Mouse (Mus musculus) hematopoietic stem cell, adult 5-6 weeks (primary cell): ENCODE data around the gene Cbx7. TPM values are rescaled to one million over a fixed set of nuclear protein-coding genes. Genes with fewer than 3 reads are reported as not detected.
A peak's percentile ranks its signal among the peaks of the same experiment; 100 is the strongest.

ENCODE experiments used
- ATAC-seq, 2 experiments: fragments of 125-278 bp in 1 of 2; replicated peaks in 1 of 2; 2 replicates each; pipeline ENCODE4 v1.8.0; 2016 to 2017; ENCODE audit warnings: inconsistent platforms in 2 of 2, mild to moderate bottlenecking in 2 of 2, moderate number of reproducible peaks in 2 of 2, low read depth in 1 of 2, moderate TSS enrichment in 1 of 2; ENCODE audit not compliant: low FRiP score in 2 of 2, poor library complexity in 2 of 2, severe bottlenecking in 2 of 2, insufficient read depth in 1 of 2, low TSS enrichment in 1 of 2
- total RNA-seq: library from RNA; stranded (forward); fragments of 172-1452, 232-1000 nt; gene quantifications from 2 replicates; pipeline ENCODE4 v1.2.3, GENCODE M21; 2017

Cbx7 gene
- total RNA-seq, 1 experiment from 2014 or later = 12.6 TPM

GRCm38 (mm10) chr15:80005436-80005835 is 34.5 kb upstream of the Cbx7 start:
- no peak for ATAC-seq

DNA sequence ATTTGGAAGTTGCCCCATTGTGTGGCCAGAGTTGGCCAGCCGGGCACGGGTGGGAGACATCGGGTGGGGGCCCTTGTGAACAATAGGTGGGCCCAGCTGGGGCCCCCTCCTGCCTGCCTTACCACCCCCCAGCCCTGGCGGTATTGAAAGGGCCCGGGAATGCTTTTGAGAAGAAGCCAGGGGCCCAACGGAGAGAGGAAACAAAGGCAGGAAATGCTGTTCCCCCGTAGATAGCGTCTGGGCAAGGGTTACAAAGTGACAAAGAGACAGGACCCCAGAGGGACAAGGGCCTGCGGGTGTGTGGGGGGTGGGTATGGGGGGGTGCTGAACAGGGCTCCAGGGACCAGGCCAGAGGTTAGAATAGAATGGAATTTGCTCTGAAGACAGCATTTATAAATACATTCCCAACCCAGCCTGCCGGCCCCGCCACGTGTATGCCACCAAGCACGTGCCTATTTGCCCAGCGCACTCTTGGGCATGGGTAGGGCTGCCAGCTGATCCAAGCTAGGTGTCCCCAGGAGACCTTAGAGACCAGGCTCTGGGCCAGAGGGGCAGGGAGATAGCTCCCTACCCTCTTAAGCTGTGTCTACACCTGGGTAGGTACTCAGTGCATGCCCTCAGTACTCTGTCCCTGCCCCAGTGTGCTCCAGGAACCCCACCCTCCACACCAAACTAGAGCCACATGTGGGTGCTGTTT is 33.9 kb upstream of the Cbx7 start:
- ATAC-seq = 0 out of 4 replicates have a peak, but pooled peaks of 1 of the 2 experiments have one; percentile 12

GRCm38 (mm10) chr15:80003581-80003980 is 32.7 kb upstream of the Cbx7 start:
- no peak for ATAC-seq

DNA sequence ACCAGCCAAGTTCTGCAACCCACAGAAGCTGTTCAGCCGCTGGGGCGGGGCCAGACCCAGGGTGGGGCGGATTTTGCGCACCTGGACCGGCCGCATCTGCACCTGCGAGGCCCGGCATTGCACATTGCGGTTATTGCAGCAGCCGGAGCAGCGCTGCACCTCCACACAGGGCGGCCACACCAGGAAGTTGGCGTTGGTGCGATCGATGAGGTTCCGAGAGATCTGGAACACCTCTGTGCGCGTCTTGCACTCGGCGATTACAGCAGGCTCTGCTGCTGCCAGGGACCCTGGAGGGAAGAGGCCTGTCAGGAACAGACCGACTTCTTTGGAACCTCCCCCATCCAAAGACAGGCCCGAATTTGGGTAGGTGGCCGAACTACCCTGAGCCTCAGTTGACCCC is 30.7 kb upstream of the Cbx7 start:
- no peak for ATAC-seq

DNA sequence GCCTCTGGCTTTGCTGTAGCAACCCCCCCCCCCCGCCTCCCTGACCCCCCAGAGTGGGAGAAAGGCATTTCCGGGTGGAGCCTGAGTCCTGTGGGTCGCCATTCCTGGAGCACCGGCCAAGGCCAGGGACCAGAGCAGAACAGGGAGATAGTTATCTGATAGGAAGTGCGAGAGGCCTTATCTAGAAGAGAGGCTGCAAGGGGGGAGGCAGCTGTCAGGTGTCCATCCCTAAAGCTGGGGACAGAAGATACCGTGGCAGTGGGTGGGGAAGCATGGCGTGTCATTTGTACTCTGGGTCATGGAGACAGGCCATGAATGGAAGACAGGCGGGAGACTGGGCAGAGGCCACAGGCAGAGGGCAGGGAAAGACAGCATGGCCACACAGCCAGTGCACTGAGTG is 29.8 kb upstream of the Cbx7 start:
- ATAC-seq = no peak

DNA sequence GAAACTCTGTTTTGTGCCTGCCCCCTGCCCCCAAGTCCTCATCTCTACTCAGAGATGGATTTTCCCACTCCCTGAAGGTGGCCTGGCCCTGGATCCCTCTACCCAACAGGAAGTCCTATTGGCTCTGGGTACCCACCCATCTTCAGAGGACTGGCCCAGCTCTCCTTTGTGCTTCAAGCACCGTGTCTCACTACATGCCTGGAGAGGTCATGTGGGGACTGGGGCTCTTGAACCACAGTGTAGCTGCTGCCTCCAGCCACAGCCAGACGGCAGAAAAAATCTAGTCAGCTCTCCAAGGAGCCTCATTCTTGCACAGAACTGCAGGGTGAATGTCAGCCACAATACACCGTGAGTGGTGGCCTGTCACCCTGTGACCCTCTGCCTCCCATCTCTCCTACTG is 27.1 kb upstream of the Cbx7 start:
- no peak for ATAC-seq

GRCm38 (mm10) chr15:79996781-79997180 is 25.9 kb upstream of the Cbx7 start:
- no peak for ATAC-seq

- ATAC-seq = no peak
Measured at GRCm38 (mm10) chr15:79995552-79995951, 24.6 kb upstream of the Cbx7 start.

DNA sequence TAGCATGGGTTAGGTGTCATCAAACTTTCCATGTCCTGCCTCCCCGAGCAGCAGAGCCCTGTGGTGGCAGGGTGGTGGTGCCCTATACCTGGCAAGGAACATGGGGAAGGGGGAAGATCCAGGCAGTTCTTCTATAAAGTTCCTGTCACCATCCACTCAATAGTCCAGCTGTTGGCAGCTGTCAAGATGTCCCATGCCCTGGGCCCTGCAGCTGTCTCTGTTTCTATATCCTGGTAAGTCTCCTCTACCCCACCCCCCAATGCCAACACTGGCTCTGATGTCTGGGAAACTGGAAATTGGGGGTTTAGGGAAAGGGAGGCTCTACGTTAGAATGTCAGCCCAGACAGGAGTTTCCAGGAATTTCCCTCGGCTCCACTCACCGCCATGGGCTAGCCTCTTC is 23.6 kb upstream of the Cbx7 start:
- ATAC-seq = no peak

DNA sequence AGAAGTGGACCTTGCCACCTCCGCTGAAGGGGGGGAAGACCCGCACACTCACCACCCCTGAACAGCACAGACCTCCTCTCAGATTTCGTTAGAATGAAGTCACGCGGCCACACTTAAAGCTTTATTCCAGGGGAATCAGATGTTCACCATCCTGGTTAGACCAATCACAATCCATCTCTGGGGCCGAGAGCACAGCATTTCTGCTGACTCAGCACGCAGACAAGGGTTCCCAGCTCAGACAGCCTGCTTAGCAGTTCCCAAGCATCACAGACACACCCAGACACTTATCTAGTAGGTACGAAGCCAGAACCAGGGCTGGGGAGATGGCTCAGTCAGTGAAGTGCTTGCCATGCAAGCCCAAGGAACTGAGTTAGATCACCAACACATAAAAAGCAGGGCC is 15.3 kb upstream of the Cbx7 start:
- no peak for ATAC-seq

DNA sequence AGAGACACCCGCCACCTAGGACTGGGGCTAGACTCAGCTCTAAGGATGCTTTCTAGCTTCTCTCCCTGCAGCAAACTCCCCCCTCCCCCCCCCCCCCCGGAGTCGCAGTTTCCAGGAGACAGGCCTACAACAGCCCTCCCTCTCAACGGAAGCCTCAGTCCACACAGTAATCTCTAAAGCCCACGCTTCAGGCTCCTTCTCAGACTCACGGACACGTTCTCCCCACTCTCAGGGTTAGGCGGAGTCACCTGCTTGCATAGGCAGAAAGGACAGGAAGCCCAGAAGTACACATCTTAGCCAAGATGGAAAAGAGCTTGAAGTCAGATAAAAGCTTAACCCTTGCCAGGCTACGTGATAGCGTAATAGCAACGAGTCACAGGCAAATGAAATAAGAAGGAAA is 14.6 kb upstream of the Cbx7 start:
- no peak for ATAC-seq

- no peak for ATAC-seq
Measured at GRCm38 (mm10) chr15:79984152-79984551, 13.2 kb upstream of the Cbx7 start.

- no peak for ATAC-seq
Measured at GRCm38 (mm10) chr15:79980716-79981115, 9.8 kb upstream of the Cbx7 start.

DNA sequence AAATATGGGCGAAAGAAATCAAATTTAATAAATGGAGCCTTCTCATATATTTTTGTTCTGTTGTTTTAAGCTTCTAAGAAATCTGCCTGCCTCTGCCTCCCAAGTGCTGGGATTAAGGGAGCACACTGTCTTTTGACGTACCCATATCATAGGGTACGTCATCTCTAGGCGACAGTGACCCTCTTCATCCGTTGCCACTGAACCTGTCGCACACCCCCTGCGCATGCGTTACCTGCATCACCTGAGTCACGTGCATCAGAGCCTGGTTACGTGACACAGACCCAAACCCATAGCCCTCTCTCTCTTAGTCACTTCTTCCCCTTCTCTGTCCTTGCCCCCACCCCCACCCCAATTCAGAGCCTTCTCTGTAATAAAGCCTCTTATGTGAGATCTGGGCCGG is 1.3 kb upstream of the Cbx7 start:
- no peak for ATAC-seq

DNA sequence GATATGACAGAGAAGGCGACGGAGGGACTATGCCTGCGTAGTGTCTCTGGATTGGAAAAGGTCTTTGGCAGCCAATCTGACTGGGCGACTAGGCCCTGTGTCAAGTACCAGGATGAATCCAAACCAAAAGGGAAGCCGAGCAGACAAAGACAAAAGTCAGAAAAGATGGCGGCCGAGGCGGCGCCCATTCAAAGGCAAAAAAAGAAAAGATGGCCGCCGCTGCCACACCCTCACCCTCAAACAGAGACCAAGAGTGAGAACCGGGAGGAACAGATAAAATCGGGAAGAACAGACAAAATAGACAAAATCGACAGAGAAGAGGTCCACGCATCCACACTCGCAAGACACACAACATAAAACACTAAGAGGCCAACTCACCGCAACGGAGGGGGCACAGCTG is 428 bp downstream of the Cbx7 start:
- ATAC-seq = no peak

DNA sequence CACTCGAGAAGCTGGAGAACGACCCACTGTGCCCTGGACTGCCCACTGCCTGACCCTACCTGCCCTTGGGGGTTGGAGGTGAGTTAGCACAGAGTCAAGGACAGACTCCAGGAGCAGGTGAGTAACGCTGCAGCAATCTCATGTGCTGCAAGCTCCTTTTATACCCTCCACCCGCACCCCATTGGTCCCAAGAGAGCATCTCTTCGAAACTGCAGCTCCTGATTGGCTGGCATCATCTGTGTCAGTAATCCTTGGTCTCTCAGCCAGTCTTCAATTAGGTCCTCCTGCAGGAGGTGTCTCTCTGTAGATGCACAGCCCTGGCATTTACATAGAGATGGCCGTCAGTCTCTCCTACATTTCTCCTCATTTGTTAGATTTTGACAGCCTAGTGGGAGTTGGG is 3.6 kb downstream of the Cbx7 start:
- ATAC-seq = no peak

GRCm38 (mm10) chr15:79964376-79964775 is 6.5 kb downstream of the Cbx7 start:
- no peak for ATAC-seq

DNA sequence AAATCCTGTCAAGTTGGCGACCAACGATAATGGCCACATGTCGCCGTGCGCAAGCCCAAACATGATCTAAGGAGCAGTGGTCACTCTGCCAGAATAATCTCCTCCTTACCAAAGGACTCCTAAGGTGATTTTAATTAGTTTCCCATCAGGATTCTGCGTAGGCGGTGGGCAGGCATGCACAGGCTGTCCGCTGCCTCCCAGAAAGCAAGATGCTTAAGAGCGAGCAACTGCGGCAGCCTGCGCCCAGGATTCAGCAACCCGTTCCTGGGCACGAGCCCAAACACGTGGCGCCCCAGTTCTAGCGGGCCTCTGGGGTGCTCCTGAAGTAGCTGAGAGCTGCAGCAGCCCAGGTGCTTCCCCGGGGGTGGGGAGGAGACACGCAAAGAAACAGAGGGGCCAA is 8.3 kb downstream of the Cbx7 start:
- ATAC-seq = no peak

DNA sequence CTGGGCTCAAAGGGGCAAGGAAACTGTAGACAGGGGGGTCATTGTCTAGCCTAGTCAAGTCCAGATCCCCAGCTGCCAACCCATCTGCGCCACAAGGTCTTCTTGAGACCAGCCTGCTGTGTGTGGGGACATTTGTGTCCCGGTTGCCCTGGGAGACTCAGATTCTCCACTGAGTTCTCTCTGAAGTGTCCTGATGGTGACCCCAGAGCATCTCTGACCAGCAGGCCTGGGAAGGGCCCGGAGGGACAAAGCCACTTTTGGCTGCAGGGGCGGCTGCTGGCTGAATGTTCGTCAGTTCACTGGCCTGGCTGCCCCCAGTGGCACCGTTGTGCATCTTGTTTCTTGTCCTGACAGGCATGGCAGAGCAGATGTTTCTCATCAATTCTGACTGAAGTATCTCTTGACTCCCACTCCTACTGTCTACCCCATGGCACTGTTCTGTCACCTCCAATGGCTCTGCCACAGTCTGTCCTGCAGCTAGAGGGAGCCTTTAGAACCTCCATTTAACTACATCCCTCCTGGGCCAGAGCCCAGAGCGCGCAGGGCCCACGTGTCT is 9.5 kb downstream of the Cbx7 start:
- ATAC-seq = no peak
